Mouse (Mus musculus) cerebellum, adult 18-20 months (tissue): ENCODE data around the gene Sla2.
"Not testable (repeated sequence)": the region's sequence is repeated elsewhere in the genome, so short reads cannot be mapped to it uniquely, and the experiment has no call there.

Experiments used
- DNase-seq, 2 experiments: peaks; one replicate each; pipeline ENCODE4 v3.0.0; 2021

The Sla2 gene

DNA sequence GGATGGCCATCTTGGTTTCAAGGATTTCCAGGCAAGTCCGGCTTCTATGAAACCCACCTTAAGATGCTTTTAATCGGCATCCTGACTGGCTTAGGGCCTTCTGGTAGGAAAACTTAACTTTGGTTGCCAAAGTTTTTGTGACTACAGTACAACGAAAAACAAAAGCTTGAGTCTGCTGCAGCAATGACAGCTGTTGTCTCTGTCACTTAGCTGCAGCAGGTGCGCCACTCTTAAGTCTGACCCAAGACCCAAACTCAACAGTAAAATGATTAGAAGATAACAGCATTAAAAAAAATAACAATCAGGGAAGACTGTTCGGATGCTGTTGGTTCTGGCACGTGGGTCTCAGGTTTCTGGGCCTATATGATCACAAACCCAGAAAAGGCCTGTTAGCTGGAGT, 48.2 kb downstream of the Sla2 start:
- no peak for DNase-seq

DNA sequence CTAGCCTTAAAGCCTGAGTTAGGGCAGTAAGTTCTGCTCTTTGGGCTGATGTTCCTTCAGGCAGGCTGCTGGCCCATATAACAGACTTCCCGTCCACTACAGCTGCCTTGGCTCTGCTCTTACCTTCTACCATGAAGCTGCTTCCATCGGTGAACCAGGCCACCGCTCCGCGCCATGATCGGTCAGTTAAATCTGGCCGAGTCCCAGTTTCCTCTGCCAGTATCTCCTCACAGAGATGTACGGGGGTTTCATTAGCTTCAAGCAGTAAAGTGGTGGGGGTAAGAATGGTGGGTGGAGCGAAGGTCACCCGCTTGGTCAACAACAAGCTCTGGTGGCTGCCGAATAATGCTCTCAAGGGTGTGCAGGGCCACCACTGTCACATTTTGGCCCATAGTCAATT, 52.7 kb downstream of the Sla2 start:
- no peak for DNase-seq

DNA sequence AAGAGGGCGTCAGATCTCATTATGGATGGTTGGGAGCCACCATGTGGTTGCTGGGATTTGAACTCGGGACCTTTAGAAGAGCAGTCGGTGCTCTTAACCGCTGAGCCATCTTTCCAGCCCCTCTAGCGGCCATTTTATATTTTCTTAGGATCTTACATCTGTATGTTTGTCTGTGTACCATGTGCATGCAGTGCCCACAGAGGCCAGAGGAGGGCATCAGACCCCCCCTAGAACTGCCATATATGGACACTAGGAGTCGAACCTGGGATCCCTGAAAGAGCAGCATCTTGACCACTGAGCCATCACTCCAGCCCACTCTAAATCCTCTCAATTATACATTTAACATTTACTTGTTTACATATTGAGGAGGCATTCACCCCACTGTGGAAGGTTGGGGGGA, 61.9 kb downstream of the Sla2 start:
- DNase-seq = not testable (repeated sequence)
